Mouse (Mus musculus): Measurements from ENCODE around the gene Muc1.

Gene Muc1

DNA sequence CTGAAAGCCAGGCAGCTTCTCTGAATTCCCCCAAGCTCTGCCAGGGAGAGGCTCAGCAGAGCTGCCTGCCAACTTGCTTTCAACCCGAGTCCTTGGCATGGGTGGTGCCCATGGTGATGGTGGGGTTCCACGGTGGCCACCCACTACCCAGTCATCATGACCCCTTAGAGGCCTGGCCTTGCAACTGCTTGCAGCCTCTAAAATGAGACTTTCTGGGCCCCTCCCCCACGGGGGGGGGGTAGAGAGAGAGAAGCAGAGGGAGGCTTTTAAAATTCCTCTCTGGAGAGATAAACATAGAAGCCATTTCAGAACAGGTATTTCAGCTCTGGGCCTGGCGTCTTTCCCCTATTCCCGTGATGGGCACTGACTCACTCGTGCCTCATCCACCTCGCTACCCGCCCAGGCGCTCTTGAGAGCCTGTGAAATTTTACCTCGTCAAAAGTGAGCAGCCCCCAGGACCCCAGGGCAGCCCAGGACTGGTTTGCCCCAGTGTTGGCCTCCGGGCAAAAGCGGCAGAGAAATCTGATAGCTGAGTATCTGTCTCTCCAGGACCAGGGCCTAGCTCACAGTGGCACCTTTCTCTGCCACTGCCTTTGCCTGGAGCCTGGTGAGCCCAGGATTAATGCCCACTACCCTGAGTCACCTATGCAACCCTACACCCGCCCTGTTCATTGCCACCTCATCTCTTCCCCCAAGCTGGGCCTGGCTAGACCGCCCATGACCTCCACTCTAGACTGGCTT, 48.6 kb downstream of the Muc1 start:
- peak; percentile 61 for DNase-seq

DNA sequence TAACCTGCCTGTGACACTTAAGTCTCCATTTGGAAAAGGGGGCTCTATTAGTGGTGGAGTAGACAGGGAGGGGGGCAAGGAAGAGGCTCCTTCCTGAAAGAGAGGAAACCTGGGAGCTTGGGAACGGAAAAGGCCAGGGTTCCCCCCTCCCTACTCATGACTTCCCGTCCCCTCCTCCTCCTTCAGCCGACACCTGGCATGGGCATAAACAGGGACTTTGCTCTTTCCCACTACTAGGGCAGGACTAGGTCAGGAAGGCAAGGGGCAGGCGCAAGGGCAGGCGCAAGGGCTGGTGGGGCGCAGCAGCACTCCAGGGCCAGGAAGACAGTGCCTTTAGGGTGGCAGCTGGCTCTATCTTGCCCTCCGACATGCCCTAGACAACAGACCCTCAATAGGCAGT, 49.2 kb downstream of the Muc1 start:
- peak; percentile 48 for DNase-seq

DNA sequence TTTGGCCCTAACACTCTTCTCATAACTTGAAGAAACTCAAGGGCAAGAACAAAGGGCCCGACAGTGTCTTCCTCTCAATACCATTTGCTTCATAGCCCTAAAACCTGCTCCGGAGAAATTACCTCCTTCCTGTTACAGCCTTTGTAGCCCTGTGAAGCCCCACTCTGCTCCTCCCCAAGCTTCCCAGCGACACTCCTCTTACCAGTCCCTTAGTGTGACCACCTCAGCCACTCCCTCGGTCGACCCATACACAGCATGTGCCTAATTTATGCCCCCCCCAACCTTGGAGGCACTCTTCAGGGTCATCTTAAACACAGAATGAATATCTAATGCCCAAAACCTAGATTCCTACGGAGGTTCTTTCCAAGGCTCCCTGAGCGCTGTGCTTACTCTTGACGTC, 49.8 kb downstream of the Muc1 start:
- DNase-seq = no peak

DNA sequence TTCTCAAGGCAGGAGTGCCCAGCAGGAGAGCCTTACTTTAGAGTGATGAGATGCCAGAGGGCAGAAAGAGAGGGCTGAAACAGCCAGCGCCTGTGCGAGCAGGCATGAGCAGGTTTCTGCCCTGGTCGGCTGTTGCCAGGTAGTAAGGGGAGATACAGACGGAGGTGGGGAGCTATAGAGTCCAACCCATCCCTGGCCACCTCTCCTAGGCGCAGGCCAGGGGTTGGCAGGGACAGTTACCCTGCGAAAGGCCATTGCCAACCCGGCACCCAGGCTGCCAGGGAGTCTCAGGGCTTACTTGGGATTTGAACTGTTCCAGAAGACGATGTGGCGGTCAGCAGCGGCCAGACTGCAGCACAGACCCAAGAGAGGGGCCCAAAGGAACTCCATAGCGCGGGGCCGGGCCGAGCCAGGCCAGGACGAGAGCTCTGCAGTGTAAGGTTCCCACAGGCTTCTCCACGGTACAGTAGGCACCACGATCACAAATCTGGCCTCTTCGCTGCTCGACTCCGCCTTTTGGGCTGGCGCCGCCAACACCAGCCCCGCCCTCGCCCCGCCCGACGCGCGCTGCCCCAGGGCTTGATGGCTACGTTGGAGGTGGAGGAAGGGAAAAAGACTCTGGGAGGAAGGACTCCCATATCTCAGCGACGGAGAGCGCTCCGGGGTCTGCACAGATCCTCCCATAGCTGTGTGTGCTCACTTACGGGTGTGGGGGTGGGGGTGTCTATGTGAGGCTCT, 50.5 kb downstream of the Muc1 start:
- peak; percentile 90 for DNase-seq

DNA sequence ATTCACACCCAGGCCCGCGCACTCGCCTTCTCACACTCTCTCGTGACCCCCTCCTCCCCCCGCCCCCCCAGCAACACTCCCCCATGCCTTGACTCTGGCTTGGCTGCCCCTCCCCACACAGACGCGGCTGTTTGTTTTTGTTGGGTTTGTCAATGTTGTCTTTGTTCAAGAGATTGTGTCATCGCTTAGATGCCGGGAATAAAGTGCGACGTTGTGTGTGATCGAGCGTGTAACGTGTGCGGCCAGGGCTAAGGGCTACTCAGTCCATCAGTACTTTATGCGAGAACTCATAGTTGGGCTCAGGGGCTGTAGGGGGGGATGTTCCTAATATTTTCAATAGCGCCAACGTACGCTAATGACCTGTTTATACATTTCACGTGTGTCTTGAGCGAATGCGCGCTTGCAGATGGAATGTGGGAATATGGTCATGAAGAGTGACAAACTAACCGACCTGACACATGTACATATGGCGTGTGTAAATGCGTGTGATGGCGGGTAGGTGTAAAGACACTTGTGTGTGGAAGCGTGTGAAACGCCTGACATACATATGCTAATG, 51.3 kb downstream of the Muc1 start:
- DNase-seq = no peak

DNA sequence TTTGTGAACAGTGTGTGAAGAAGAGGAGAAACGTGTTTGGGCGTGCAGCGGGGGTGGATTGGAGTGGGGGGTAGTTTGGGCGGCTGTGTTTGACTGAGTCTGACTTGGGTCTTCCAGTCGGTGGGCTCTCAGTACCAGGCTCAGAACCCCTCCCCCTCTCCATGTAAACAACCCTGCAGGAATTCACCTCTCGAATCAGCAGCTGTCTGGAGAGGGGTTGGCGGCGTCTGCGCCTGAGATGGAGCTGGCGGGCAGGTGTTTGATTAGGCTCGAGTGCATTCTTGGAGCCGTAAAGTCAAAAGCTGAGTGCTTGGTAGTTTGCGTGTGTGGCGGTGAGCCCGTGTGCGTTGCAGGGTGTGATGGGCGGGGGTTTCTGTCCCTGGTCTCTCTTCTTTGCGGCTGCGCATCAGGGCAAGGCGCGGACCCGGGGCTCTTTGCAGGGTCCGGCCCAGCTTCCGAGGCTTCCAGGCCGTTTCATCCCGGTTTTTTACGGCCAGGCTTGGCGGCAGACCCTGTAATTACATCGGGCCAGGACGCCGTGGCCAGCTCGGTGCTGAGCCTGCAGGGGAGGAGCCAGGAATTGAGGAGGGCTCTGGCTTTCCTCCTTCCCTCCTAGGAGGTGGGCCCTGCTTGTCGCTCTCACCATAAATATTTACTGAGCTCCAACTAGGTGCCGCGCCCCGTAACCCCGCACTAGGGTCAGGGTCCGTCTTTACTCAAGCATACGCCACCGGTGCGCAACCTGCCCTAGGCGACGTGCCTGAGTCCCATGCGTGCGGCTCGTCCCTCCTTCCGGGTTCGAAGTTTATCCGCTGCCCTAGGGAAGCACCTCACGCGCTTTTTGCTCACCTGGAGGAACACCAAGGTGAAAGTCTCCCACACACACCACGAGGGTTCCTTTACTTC, 52.0 kb downstream of the Muc1 start, which contains the start of gene Efna1:
Gene Efna1 (minus strand): TSS at position 537 of the 906 bp plus-strand sequence.
- peak; percentile 63 for DNase-seq

DNA sequence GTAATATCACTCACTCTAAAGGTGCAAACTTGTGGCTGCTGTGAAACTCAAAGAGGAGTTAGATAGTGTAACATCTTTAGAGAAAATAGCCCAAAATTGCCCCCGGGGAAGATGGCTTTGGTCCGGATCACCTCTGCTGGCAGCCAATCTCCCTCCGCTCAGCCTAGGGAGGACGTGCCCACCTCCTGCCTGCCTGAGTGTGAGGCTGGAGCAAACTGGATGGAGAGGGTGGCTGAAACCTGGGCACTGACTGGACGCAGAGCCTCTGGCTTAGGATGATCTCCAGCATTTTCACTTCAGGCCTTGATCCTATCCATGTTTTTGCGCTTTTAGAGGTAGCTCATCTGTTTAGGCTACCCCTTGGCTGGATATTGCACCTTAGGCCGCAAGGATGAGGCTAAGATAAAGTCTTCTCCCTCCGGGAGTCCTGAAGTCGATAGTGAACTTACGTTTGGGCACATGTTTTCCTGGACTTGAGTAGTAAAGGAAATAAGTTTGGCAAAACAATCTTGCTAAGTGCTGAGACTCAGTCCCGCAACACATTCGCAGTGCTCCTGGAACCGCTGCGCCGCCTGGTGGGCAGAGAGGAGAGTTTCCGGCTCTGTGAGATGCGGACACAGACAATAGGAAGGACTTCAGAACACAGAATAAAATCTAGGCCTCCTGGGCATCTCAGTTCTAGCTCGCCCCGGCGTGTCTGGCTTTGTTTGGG, 52.9 kb downstream of the Muc1 start:
- DNase-seq = peak; percentile 83

DNA sequence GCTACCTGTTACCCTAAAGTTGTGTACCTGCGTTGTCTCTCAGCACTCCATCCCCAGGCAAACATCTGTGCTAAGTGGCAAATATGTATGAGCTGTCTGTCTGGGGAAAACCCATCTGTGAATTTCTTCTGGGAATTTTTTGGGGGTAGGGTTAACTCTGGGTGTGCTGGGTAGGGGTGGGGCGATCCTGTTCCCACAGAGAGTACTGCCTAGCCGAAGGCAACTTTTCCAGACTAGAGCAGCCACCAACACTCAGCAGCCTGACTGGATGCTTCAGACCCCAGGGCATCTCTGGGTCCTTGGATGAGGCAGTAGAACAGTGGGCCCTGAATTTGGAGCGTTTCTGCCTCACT, 53.4 kb downstream of the Muc1 start:
- DNase-seq = no peak

All from cerebellum, adult 11-12 months (tissue).